Mouse (Mus musculus) adrenal gland, postnatal 10 days (tissue): Measurements from ENCODE around the gene Gpr37l1. TPM values are rescaled to one million over a fixed set of nuclear protein-coding genes. Genes with fewer than 3 reads are reported as not detected.

Experiments
- DNase-seq: peaks from one replicate; pipeline ENCODE4 v3.0.0; 2021; ENCODE audit warnings: mixed read lengths
- total RNA-seq, 2 experiments: library from RNA; stranded (reverse); gene quantifications; 2 replicates each; pipeline ENCODE4 v1.2.3; 2021

The Gpr37l1 gene
- total RNA-seq, 2 experiments from 2014 or later: 1.3 to 2.8 TPM

DNA sequence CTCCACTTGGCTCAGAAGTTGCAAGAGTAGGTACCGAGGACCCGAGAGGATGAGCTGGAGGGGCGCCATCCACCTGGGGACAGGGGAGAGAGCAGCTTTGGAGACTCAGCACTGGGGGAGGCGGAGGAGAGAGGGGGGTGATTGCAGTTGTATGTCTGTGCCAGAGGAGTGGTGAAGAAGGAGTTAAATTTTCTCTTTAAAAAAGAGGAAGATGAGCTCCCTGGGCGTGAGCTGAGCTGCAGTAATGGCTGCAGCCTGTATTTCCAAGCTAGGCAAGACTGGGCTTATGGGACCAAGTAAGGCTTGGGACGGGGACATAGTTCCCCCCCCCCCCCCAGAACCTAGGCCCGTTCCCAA lies 19.8 kb downstream of the Gpr37l1 start:
- no peak for DNase-seq

DNA sequence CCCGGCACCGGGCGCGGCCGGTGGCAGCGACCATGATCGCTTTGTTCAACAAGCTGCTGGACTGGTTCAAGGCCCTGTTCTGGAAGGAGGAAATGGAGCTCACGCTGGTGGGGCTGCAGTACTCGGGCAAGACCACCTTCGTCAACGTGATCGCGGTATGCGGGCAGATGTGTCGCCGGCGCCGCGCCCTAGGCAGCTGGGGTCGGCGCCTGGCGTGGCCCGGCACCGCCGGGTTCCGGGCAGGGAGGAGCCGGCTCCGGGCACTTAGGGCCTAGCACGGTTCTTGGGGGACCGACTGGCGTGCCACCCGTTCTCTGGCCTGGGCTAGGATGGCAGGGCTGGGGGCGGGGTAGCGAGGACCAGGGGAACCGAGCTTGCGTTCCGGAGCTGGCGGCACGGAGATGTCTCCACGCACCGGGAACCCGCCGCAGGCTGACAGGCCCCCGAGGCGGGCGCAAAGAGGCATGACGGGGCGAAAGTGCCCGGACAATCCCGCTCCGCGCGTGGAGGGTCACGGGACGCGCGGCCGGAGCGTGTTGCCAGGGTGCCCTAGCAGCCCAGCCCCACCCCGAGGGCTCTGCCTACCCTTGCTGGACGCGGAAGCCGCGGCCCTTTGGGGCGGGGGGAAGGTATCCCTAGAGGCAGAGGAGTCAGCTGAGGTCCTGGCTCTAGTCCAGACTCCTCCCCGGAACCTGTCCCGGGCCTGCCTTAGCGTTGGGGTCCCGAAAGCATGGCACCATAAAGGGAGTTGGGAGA lies 20.4 kb downstream of the Gpr37l1 start:
- peak; percentile 91 for DNase-seq

DNA sequence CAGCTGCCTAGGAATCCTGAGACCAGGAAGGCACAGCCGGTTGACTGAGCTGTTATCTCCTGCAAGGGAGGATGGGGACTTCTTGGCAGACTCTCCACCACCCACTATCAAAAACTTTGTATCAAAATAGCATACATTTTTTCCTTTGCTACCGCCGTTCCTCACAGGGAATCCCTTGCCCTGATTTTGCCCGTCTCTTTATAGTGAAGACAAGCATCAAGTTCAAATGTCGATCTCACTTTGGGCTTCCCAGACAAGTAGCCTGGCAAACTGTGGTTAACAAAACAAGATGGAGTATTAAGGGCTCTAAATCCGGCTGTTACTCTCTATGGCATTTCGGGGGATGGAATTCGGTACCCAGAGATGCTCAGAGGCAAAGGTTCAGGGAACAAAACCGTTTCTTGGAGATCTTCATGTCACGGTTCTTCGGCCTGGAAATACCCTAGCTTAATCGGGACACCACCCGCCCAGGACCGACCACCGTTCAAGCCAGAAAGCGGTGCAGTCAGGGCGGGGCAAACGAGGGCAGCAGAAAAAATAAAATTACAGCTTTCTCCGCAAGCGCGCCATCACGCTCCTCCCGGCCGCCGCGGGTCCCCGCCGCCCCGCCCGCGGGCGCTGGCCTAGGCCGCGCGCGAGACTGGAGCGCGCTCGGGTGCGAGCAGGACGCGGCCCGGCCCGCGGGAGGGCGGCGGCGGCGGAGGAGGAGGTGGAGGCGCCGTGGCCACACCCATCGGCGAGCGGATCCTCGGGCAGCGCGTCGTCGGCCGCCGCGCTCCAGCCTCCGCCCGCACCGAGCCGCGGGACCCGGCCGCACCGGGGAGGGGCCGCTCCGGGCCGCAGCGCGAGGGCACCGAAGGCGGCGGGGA lies 21.2 kb downstream of the Gpr37l1 start, which contains the start of gene Arl8a:
Gene Arl8a, plus strand, starts transcription at position 748 of the 869 bp plus-strand sequence.
- peak; percentile 92 for DNase-seq

DNA sequence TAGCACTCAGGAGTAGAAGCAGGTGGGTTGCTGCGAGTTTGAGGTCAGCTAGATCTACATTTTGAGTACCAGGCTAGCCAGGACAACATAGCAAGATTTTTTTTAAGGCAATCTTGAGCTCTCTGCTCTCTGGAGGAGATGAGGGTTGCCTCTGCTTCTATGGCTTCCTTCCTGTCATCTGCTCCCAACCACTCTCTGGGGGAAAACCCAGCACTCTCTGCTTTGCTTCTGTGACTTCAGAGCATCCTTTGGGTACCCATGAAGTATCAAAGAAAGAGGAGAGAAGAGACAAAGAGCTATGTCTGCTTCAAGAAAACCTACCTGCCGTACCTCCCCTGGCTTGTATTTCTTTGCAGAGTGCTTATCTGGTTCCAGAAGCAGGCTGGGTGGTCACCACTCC lies 23.5 kb downstream of the Gpr37l1 start:
- no peak for DNase-seq

DNA sequence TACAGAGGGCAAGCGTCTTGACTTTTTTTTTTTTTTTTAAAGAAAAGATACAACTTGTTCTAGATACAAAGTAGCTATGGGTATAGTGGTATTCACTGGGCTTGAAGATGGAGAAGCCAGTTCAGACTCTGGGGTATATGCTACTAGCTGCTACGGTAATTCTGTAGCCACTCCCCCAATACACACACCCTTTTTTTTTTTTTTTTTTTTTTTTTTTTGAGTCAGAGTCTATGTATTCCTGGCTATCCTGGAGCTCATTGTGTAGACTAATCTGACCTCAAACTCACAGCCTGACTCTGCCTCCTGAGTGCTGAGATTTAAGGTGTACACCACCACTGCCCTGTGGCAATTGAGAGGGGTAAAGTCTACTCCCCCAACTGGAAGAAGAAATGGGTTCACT lies 25.0 kb downstream of the Gpr37l1 start:
- DNase-seq: no peak

DNA sequence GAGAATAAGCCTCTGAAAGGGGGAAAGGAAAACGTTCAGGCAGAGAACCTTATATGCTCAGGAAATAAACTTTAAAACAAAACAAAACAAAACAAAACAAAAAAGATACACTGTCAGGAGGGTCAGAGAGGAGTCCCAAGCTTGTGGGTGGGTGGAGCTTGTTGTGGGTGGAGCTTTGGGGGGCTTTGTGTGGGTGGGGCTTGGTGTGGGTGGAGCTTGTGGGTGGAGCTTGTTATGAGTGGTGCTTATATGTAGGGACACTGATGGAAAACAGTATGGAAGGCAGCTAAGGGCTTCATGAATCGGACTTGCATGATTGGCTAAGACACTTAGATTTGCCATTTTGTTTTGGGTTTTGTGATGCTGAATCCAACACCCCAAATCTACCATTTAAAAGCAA lies 27.6 kb downstream of the Gpr37l1 start:
- no peak for DNase-seq

DNA sequence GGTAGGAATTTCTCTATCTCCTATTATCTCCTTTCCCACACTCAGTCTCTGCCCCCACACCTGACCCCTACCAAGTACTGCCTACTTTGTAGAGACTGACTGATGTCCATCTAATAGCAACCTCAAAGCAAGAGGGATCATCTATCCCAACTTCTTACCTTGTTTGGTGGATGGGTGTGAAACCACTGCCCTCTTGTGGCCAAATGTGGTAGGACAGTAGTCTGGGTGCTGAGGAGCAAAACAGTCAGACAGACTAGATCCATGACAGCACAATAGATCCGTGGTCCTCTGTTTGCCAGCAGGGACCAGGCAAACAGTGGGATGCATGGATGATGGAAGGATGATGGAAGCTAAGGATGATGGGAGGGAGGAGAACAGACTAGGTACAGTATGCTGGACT lies 31.0 kb downstream of the Gpr37l1 start:
- peak; percentile 78 for DNase-seq

DNA sequence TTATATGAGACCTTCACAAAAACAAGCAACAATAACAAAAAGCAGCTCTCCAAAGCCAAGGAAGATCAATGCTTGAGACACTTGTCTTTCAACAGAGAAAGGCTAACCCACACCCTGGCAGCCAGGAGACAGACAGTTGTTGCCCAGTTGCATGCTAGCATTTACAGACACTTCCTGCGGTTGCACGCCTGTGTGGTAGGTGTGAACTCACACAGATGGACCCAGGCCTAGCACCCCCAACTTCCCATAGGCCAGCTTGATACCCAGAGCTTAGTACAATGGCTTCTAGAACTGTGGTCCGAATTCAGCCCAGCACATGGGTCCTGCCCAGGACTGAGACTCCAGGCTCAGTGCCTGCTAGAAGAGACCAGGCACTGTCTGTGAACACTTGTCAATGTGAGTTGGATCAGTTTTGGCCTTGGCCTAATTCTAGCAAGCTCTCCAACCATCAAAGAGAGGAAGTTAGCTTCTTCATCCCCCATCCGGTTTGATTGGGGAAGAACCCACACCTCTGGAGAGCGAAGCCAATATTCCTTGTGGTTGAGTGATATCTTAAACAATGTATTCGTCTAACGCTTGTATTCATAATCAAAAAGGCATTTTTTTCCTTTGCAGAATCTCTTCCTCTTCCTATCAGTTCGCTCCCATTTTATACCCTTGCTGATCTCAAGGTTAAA lies 32.2 kb downstream of the Gpr37l1 start:
- no peak for DNase-seq

DNA sequence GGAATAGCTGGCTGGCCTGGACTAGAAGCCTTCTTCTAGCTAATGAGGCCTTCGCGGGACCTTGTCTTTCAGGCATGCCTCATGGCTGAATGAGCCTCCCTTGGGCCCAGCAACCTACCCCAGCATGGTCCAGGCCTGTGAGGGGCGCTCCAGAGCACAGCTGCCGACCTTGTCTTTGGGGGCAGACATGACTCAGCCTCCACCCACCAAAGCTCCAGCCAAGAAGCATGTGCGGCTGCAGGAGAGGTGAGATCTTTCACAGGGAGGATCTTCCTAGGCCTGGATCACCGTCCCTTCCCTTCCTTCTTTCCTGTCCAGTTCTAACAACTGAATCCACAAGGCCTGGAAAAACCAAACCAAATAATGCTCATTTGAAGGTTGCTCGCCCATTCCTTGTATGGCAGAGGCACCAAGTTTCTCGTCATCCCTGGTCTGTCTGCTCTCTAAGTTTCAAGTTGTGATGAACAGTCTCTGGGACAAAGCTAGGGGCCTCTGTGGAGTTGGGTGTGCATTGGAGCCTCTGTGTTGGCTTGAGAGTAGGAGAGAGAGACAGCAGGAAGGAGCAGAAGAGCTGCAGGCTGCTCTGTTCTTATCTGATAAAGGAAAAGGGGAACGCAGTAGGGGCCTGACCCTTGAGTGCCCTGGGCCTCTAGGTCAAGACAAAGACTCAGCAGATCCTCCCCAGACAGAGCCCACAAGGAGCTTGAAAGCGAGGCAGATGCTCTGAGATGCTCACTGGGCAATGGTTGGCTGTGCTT lies 33.6 kb downstream of the Gpr37l1 start:
- no peak for DNase-seq

DNA sequence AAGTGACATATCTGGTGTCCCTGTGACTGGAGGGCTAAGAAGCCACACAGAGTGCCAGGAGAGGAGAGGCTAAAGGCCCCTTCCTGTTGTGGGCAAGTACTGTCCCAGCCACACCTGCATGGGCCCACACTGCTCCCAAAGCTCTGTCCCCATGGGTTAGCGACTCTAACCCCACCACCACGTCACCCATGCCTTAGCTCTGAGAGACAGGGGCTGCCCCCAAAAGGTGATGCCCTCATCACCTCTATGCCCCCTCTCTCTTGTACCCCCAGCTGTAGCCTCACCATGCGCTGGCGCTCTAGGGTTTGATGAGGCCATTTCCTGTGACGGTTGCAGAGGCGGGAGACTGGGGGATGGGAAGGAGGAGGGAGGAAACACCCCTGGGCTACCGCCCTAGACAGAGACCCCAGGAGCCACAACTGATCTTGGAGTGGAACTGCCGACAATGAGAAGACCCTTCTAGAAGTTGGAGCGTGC lies 34.5 kb downstream of the Gpr37l1 start:
- DNase-seq: no peak

DNA sequence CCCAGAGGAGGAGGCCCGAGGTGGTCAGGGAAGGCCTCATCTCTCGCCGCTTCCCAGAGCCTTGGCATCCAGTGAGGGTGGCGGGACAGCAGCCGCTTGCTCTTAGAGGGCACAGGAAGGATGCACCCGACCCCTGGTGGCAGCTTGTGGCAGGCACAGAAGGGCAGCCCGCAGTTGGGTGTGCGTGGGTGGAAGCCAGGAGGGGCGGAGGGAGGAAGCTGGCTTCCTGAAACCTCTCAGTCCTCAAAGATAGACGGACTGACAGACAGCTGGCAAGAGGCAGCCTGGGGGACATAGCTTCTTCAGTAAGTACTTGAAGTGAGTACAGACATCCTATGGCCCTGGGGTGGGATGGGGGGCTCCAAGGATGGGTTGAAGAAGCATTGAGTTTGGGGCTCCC lies 35.0 kb downstream of the Gpr37l1 start, which contains the start of gene Ptpn7:
Gene Ptpn7, plus strand, starts transcription at position 228 of the 400 bp plus-strand sequence.
- peak; percentile 86 for DNase-seq

DNA sequence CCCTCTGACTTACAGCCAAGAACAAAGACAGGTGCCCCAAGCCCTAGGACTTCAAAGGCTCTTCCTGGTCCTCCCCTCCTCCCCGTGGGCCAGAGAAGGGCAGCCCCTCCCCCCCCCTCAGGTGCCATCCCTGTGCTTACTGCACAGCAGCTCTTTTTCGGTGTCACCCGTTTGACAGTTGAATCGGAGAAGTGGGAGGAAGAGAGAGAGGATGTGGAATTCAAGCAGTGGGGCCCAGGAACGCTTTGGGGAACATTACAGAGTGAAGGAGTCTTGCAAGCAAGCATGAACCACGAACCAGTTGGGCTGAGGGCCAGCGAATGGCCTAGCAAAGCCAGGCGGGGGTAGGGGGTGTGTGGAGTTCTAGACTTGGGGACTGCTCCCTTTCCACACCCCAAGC lies 35.9 kb downstream of the Gpr37l1 start:
- no peak for DNase-seq

DNA sequence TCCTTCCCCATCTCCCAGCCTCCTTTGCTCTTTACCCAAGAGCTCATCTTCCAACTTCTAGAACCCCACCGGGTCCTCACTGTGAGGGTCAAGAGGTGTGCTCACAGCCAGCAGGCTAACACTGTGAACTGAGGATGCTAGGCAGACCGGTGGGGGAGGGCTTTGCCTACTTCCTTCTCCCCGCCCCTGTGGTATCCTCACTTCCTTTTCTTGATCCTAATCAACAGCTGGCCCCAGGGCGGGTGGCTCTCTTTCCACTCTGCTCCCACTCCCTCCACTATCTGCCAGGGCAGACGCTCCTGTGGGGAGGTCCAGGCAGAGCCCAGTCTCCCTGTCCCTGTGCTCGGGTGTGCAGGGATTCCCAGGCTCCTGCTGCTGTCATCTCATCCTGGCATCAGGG lies 36.4 kb downstream of the Gpr37l1 start:
- DNase-seq: peak; percentile 42

DNA sequence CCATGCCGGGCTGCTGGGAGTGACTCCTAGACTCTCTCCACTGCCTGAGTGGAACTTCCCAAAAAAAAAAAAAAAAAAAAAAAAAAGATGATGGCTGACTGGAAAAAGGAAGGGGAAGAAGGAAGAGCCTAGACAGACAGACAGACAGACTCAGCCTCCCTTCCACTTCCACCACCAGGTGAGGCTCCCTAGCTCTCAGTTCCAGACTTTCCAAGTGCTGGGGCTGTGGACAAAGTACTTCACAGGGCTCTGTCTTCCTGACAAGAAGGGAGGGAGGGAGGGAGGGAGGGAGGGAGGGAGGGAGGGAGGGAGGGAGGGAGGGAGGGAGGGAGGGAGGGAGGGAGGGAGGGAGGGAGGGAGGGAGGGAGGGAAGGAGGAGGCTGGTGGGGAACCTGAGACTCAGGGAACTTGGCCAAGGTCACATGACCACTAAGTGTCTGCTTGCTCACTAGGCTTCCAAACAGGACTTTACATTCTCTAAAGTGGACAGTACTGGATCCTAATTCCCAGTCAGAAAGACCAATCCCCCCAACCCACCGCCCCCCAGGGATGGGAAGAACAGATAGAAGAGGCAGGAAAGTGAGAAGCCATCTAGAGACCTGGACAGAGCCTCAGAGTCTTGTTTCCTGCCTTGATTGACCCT lies 37.0 kb downstream of the Gpr37l1 start:
- DNase-seq: no peak

DNA sequence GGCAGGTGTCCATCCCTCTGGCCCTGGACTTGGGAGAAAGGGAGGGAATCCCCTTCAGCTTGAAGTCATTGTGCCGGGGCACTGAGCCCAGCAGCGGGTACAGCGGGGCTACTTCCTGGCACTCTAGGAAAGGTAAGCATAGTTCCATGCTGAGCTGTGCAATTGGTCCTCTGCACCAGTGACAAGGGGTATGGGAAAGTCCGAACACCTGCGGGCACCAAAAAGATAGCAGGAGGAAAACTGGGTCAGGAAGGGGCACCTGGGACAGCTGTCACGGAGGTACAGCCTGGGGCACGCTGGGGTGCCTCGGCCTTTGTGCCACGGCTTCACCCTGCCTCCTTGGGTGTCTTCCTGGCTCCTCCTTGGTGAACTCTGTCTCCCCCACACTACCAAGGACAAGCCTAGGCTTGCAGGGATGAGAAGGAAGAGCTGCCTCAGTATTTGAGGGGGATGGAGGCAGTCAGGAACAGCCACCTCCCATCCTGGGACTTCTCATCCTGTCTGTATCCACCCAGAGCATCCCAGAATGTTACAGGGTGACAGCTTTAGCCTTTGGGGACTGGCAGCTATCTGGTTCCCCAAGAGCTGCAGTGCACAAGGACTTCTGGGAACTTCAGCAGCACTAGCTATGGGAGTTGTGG lies 37.8 kb downstream of the Gpr37l1 start:
- DNase-seq: no peak

DNA sequence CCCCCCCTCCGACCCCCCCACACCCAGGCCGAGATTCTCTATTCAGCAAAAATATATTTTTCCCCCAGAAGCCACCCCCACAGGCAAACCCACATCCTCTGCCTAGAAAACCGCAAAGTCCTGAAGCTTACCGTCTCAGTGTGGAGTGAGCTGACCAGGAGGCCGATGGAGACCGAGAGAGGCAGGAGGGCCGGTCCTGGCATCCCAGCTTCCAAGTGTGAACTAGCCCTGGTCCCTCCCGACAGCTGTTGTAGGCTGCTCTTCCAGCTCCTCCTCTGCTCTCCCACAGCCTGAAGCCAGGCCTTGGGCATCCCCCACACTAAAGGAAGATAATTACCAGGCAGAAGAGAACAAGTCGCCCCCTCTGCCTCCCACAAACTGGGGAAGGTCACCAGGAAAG lies 38.5 kb downstream of the Gpr37l1 start:
- DNase-seq: no peak

DNA sequence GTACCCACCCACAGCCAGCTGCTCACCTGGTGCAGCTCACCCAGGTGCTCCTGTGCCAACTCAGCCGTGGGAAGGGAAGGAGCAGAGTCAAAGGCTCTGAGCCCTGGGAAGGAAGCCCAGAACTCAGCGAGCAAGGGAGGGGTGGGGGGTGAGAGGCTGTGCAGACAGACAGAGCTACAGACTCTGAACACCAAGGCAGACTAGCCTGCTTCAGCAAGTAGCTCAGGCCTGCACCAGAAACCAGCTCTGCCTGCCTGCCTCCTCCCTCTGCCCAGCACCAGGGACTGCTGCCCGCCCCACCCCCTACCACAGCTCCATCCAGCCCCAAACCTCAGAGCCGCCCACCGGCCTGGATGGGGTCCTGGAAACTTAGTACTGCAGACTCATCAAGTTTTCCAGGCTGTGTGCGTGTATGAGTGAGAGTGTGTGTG lies 39.5 kb downstream of the Gpr37l1 start:
- DNase-seq: no peak

DNA sequence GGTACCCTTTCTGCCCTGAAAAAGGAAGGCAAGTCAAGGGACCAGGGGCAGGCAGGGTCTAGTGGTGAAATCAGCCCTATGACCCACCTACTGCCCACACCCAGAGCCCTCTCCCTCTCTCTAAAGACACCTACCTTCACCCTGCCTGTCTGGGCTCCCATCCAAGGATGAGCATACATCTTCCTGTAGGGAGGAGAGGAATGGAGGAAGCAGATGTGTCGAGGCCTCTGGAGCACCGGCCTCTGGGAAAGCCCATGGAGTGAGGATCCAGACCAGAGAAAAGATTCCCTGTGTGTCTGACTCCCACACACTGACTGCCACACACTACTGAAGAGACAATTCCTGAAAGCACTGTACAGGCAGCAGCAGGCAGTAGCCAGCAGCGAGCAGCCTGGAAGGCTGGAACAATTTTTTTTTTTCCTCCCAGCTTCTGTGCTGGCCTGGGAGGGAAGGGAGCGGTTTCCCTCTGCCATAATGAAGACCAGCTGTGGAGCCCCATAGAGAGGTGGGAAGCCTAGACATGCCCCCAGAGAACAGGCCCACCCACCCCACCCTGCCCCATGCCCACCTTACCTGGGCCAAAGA lies 40.9 kb downstream of the Gpr37l1 start:
- no peak for DNase-seq

DNA sequence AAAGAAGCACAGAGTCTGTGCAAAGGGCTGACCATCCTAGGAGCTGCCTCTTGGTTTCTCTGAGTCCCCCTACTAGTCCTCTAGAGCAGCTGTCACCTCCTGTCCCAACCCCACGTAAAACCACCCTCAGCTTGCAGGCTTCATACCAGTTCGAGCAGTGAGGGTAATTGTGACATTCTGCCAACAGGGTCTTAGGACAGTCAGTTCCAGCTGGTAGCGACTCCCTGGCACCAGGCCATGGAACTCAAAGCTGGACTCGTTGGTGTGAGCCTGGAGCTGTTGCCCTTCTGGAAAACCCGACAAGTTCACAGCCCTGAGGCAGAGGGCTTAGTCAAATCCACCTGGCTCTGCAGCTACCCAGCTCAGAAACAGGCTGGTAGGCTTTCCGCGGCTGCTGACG lies 41.5 kb downstream of the Gpr37l1 start:
- no peak for DNase-seq

DNA sequence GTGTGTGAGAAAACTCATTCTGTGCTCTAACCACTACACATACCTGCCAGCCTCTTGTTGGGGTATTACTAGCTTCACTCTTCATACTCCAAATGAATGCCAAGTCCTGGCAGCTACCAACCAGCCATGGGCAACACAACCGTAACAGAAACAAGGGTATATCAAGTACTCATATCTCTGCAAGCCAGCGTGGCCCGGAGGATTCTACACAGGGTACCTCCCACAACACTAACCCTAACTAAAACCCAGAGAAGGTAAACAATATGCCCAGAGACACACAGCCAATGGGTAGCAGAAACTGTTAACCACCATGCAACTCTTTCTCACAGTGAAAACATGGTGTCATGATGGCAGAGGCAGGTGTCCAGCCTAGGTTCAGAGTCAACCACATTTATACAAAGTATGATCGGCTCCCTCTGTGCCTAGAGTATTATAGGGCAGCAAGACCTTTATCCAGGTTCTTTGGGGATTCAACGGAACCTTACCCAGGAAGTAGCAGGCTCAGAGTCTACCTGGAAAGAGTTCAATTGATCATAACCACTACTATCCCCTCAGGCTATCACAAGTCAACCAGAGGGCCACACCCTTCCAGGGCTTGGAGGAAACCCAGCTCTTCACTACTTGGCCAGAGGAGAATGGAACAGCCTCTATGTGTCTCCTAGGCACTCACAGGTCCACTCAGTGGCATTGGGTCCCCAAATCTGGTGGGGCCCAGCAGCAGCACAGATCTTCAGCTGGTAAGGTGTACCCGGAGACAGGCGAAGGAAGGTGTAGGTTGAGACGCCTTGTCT lies 42.7 kb downstream of the Gpr37l1 start:
- no peak for DNase-seq
